Mouse (Mus musculus): ENCODE results near the gene Golph3l.

- TF ChIP-seq ZNF384 (IDR thresholded peaks at IDR 0.05; ENCODE audit: low read depth, low read length) (no peak), HCFC1 (IDR thresholded peaks at IDR 0.05; ENCODE audit: borderline replicate concordance, insufficient read depth, low read length) (no peak), CHD2 (IDR thresholded peaks at IDR 0.05; ENCODE audit: low read depth, low read length) (no peak)
Observed at GRCm38 (mm10) chr3:95623551-95623950, 34.8 kb downstream of the Golph3l start.

All from ES-E14 (cell line).